Mouse (Mus musculus): ENCODE measurements at regions not wholly inside any gene's neighbourhood (a gene's known extent, or its start where the extent isn't known, plus 50 kb on each side); places are given as distances from the start of the nearest gene placed in this dataset.

- TF ChIP-seq CTCF (IDR thresholded peaks at IDR 0.05; ENCODE audit: extremely low read depth, insufficient read length, insufficient replicate concordance, low read depth, low read length) (no peak), POLR2A (IDR thresholded peaks at IDR 0.05; ENCODE audit: low read depth, low read length) (no peak)
These were observed 140.8 kb downstream of the Sec23ip start for GRCm38 (mm10) chr7:128885551-128885950.
